Mouse (Mus musculus) monocyte, adult 5-6 weeks (primary cell): ENCODE results near the gene Crebzf. TPM values are rescaled to one million over a fixed set of nuclear protein-coding genes. Genes with fewer than 3 reads are reported as not detected.

Experiments
- ATAC-seq: fragments of 153-309, 156-312 bp; replicated peaks from 2 replicates; pipeline ENCODE4 v1.8.0; 2017; ENCODE audit warnings: mild to moderate bottlenecking; ENCODE audit not compliant: low TSS enrichment, insufficient number of reproducible peaks, severe bottlenecking, poor library complexity, low FRiP score
- total RNA-seq: library from RNA; stranded (forward); fragments of 200-1000, 200-491, 200-594 nt; gene quantifications from 3 replicates; pipeline ENCODE4 v1.2.3, GENCODE M21; 2017

The Crebzf gene
- total RNA-seq = 89.3 to 156 TPM (median 111 TPM) in 3 replicates

DNA sequence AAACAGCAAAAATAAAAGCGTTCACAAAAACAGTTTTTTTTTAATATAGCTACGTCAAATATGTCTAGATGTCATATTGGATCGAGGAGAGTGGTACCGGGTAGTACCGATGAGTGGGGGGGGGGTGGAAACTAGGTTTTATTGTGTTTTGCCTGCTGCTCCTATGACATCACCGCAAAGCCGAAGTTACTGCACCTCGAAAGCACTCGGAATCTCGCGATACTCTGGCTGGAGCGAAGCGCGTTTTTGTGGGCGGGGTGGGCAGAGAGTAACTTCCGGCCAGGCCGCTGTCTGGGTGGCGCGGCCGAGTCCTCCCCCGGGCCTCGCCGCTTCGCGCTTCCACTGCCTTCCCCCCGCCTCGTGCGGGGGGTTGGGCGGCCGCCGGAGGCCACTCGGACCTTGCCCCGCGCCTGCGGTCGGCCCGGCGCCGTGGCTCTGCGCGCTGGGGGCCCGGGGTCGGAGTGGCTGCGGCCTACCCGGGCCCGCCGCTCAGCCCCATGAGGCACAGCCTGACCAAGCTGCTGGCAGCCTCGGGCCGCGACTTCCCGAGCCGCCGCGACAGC lies at the start of gene Crebzf:
Crebzf (plus strand) TSS at position 212 of the 563 bp plus-strand sequence.
- peak; percentile 94 for ATAC-seq

DNA sequence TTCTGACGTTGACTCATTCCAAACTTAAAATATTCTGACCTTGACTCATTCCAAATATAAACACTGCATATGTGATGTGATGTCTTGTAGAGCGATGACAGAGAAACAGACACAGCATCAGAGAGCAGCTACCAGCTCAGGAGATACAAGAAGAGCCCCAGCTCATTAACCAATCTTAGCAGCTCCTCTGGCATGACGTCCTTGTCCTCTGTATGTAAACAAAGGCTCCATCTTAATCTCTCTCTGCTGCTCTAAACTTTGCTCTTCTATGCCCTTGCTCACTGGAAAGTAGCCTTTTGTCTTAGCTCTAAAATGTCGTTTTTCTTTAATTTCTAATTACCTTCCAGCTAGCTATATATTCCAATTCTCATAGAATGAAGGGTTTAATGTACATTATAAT lies 47.5 kb upstream of the Crebzf start:
- no peak for ATAC-seq

DNA sequence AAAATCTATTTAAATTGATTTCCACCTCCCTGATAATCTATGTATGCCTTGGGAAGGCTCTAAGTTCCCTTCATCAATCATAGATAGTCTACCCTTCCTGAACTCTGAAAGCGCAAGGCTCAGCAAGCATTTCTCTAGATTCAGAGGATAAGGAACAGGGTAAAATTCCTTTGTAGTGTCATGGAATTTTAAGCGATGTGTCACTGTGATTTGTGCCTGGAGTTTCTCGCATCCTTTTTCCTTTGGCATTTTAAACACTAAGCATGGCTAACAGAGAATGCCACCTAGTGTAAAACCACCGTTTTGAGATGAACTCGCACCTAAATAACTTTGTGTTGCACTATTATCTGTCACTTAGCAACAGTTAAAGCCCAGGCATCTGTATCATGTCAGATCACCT lies 46.6 kb upstream of the Crebzf start:
- no peak for ATAC-seq

DNA sequence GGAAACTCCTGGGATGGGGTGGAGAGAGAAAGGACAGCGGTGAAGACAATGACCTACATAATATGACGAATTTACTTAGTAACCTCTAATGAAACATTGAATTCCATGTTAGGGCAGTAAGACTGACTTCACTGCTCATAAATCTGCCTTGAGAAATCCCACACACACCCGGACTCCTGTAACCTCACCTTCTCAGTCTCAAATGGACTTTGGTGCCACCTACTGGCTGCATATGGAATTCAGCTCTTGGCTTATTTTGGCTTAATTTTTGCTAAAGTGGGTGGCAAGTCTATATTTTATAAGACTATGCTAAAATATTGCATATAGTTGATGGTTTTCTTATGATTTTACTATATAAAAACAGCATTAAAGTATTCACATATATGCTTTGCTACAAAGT lies 32.6 kb upstream of the Crebzf start:
- peak; percentile 66; the same call in 1 of the 2 replicates for ATAC-seq

DNA sequence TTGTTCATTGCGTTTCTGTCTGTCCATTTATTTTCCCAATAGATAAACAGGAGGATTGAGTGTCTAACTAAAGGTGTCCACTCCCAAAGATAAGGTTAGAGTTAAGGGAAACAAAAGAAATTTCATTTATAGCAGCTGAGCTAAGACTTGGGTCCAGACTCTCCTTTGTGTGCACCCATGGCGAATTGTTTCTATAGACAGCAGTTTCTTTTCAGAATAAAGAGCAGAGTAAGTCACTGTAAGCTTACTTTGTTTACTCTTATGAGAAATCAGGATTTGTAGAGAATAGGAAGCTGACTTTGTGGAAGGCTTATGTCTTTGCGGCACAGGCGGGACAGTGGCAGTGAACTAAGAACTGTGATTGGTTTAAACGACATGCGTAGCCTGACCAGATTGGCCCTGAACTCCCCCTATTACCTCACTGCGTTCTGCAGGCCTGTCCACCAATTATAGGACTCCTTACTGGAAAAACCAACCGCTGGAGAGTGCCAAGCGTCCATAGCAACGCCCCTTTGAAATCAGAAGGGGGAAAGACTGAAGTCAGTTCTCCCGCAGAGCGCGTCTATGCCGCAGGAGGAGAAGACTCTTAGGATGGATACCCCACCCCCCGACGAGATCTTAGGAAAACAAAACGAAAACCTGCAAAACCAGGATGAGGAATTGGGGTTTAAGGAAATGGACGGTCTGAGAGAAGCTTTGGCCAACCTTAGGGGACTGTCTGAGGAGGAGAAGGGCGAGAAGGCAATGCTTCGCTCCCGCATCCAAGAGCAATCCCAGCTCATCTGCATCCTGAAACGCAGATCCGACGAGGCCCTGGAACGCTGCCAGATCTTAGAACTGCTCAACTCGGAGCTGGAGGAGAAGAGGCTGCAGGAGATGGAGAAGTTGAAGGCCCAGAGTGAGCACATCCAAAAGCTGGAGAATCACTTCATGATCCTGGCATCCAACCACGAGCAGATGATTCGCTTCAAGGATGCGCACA lies 16.2 kb upstream of the Crebzf start, which contains the start of gene Ccdc89:
Ccdc89 (plus strand) TSS at position 558 of the 982 bp plus-strand sequence.
- peak; percentile 90 for ATAC-seq

DNA sequence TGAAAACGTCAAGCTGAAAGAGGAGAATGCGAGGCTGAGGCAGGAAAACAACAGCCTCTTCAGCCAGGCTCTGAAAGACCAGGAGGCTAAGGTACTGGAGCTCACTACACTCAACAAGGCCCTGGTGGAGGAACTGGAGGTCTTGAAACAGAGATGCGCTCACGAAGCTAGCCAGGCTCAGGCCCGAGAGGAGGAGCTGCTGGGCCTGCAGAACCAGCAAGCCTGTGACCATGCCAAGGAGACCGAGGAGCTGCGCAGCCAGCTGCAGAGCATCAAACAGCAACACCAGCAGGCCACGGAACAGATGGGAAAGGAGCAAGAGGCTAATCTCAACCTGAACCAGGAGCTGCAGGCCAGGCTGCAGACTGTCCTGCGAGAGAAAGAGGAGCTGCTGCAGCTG lies 15.5 kb upstream of the Crebzf start:
- no peak for ATAC-seq

DNA sequence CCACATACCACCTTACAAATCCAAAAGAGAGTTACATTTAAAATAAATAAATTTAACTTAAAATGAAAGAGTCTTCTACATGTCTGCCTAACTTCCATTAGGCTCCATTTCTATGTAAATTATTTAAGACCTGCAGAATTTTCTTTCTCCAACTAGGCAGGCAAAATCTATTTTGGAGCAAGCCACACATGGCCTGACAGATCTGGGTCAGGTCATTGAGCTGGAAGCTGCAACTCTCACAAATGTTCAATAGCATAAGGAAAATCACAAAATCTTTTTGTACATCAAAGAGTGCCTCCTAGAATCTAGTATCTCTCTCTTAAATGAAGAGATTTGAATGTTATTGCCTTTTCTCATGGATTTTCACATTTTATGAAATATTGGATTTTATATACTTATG lies 10.3 kb upstream of the Crebzf start:
- ATAC-seq = no peak

DNA sequence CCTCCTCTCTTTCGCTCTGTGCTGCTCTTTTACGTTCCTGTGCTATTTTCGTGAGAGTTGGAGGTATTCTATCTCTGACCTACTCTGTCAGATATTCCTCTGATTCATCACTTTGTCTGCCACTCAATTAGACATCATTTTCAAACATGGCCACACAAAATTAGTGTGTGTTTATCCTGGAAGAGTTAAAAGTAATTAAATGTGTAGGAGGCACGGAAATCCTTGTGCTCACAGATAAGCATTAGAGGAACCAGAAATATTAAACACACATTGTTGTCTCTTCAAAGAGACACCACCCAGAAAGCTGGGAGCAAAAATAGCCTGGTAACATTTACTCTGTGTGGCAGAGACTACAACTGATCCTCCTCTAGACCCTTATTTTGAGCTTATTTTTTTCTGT lies 2.5 kb upstream of the Crebzf start:
- no peak for ATAC-seq

DNA sequence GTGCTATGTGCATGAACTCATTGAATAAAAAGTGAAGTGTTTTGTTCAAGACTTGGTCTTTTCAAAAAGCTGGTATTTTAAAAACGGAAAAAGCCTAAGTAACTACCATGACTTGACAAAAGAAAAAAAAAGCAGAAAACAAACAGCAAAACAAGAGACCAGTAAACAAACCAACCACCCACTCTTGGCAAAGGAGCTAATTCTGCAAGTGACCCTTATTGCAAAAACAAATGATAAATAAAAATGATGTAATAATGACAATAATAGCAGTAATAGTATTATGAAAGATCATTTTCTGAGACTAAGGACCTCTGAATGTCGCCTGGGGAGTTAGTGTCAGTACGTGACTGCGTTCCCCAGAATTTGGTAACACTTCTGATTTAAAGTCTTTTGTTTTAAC lies 459 bp upstream of the Crebzf start:
- ATAC-seq = no peak

DNA sequence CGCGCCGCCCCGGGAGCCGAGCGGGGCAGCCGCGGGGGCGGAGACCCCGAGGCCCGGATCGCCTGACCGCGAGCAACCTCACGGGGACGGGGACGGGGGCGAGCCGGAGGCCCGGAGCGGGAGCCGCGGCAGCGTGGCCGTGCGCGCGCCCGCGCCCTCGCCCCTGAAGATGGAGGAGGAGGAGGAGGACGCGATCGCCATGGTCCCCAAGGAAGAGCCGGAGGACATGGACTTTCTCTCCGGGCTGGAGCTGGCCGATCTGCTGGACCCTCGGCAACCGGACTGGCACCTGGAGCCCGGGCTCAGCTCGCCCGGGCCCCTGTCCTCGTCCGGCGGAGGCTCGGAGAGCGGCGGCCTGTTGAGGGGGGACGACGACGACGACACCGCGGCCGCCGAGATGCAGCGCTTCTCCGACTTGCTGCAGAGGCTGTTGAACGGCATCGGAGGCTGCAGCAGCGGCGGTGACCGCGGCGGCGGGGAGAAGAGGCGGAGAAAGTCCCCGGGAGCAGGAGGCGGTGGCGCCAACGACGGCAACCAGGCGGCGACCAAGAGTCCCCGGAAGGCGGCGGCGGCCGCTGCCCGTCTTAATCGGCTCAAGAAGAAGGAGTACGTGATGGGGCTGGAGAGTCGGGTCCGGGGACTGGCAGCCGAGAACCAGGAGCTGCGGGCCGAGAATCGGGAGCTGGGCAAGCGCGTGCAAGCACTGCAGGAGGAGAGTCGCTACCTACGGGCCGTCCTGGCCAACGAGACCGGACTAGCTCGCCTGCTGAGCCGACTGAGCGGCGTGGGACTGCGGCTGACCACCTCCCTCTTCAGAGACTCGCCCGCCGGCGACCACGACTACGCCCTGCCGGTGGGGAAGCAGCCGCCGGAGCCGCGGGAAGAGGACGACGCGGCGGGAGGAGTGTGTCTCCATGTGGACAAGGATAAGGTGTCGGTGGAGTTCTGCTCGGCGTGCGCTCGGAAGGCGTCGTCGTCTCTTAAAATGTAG lies 867 bp downstream of the Crebzf start:
- ATAC-seq = peak; percentile 55

DNA sequence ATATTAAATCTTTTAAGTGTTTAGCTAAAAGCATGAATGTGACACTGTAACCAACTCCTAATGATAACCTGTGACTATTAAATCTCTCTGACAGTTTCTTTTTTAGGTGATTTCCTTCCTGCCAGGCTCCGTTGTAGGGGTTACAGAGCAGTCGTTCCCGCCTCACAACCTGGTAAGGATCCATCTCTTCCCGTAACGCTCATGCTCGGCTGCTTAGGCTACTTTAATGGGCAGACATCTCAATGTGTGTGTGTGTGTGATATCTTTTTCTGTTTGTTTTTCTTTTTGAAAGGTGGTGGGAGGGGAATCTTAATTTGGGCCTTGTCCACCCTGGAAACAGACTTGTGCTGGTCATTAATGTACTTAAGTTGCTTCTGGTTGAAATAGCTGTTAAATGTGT lies 1.7 kb downstream of the Crebzf start:
- no peak for ATAC-seq

DNA sequence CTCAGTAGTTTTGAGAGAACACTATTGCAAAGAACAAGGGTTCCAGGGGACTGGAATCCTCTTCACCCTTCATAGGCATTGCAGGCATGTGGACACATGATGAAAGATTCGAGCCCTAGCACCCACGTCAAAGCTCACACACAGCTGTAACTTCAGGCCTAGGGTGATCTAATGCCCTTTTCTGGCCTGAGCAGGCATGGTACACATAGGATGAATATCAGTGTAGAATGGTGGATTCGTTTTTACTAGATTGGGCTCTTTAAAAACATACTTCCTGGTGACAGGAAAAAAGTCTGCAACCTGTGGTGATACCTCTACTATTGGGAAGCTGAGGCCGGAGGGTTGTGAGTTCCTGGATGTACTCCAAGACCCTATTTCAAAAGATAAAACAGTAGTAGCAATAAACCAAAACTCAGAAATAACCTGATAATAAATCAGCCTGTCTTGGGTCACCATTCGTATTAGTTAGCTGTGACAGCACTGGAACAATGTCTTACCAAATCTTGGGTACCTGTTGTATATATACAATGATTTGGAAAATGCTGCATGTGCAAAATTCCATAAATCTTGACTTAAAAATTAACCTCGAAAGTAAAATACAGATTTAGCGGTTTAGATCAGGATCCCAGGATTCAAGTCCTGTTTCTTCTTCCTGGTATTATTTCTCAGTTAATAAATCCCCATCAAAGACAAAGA lies 13.8 kb downstream of the Crebzf start:
- no peak for ATAC-seq

DNA sequence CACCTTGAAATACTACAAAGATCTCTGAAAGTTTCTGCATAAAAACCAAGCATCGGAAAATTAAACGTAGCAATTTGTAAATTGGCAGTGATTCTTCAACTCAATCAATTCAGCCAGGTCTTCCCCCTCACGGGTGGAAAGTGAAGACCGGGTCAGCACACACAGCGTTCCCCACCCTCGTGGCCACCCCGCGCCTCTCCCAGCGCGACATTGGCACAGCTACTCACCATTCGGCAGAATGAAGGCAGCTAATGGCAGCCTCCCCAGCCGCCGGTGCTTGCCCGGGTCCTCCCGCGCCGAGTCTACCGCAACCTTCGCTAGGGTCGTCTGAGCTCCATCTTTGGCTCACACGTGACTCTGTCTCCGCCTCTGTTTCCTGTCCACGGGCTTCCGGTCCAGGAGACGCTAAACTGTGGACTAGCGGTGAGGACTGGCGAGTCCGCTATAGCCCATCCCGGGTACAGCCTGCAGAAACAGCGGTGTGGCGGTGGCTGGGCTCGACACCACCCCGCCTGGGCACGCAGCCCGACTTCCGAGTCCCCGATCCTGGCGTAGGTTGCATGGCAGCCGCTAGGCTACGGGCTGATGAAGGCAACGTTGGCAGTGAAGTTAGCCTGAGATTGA lies 14.4 kb downstream of the Crebzf start, which contains the start of gene Tmem126a:
Tmem126a (minus strand) TSS at position 385 of the 624 bp plus-strand sequence.
- ATAC-seq = peak; percentile 97

DNA sequence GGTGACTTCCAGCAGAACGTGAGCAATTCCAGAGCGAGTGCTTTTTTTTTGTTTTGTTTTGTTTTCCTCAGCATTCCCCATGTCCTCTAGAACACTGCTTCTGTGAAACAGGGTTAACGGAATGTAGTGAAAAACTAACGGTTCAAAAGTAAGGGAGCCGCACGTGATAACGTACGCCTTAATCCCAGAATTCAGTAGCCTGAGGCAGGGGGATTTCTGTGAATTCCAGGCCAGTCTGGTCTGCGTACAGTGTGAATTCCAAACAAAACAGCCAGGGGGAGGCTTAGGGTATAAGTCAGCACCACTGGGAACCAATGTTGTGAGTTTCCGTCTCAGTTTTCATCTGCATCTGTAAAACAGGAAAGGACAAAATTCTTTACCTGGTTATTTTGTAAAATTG lies 15.0 kb downstream of the Crebzf start:
- ATAC-seq = no peak

DNA sequence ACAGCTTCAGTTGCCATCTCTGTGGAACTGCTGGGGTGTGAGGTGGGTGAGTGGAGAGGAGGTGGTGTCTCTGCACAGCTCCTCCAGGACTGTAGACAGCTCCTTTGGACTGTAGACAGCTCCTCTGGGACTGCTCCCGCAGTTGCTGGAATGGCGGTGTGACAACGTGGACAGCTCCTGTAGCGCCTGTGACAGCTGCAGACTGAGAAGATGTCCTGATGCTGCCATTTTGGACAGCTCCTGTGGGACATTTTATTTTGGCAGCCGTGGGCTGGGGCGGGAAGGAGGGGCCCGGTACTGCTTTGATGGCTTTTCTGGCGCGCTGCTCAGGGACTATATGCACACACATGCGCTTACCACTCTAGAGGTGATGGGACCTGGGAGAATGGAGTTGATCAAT lies 17.8 kb downstream of the Crebzf start:
- ATAC-seq = no peak

DNA sequence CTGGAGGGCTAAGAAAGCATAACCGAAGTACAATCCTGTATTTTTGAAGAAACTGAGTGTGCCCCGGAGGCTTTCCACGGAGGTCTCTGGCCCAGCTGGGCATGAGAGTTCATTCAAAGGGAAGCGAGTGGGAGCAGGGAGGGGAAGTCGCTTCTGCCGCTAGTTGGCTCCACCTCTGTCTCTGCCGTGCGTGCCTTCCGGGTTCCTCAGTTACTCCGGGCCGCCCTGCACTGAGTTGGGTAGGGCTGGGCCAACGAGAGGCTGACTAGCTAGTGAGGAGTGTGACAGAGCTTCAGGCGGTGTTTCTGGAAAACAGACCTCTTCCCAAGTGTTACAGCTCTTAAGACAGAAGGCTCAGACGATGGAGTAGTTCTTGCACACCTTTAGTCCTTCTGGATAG lies 18.4 kb downstream of the Crebzf start:
- peak; percentile 59 for ATAC-seq

DNA sequence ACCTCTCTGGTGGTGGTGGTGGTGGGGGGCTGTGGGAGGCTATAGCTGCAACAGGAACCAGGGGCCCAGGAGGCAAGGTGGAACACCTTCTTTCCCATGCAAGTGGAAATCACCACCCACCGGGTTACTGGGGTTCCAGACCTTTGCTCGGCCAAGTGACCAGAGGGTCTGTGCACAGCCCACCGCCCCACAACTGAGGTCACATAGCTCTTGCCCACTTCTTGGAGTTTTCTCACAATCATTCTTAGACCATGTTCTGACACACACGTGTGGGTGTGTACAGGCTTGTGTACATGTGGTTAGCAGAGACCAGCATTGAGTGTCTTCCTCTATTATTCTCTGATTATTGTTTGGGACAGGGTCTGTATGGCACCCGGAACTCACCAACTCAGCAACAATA lies 18.9 kb downstream of the Crebzf start:
- ATAC-seq = no peak

DNA sequence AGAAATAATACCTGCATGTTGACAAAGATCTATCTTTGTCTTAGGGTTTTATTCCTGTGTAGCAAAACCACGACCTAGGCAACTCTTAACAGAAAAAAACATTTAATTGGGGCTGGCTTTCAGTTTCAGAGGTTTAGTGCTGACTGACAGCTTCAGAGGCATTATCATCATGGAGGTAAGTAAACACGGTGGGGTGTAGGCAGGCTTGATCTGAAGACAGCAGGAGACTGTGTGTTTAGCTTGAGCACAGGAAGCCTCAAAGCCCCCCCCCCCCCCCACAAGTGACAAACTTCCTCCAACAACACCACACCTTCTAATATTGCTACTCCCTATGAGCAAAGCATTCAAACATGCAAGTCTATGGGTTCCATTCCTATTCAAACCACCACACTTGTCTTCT lies 31.0 kb downstream of the Crebzf start:
- no peak for ATAC-seq
